Mouse (Mus musculus): ENCODE data around the gene Fam102a.

GRCm38 (mm10) chr2:32499365-32499764 is 35.8 kb upstream of the Fam102a start:
- TF ChIP-seq GATA1 (IDR thresholded peaks at IDR 0.05; ENCODE audit: borderline replicate concordance, low read length) (no peak), FLI1 (IDR thresholded peaks at IDR 0.05; ENCODE audit: low read length) (no peak)
